Mouse (Mus musculus) bone marrow macrophage, adult 2 months (primary cell): ENCODE data around the gene Myo1c.

Experiments used
- CTCF ChIP-seq: IDR thresholded peaks from 2 replicates; pipeline ENCODE4 v1.5.1; 2012; ENCODE audit warnings: low read depth, mild to moderate bottlenecking, low read length, moderate library complexity
- POLR2A ChIP-seq: IDR thresholded peaks from 2 replicates; pipeline ENCODE4 v1.6.1; 2012; ENCODE audit warnings: mild to moderate bottlenecking, low read depth, low read length, borderline replicate concordance

- TF ChIP-seq CTCF (no peak), POLR2A (no peak)
Observed at GRCm38 (mm10) chr11:75674875-75675274, 24.6 kb downstream of the Myo1c start.
